Mouse (Mus musculus): ENCODE measurements around the gene Ube2l3. TPM values are rescaled to one million over a fixed set of nuclear protein-coding genes. Genes with fewer than 3 reads are reported as not detected.
A peak's percentile ranks its signal among the peaks of the same experiment; 100 is the strongest.

The Ube2l3 gene
- polyA plus RNA-seq (2012; rRNA removed), result 34.6 and 65.1 TPM in 2 replicates
- 208 and 218 TPM in 2 replicates for polyA plus RNA-seq (2014; fragmentation: Nextera tagmentation; extraction: Ambion mirVana)

DNA sequence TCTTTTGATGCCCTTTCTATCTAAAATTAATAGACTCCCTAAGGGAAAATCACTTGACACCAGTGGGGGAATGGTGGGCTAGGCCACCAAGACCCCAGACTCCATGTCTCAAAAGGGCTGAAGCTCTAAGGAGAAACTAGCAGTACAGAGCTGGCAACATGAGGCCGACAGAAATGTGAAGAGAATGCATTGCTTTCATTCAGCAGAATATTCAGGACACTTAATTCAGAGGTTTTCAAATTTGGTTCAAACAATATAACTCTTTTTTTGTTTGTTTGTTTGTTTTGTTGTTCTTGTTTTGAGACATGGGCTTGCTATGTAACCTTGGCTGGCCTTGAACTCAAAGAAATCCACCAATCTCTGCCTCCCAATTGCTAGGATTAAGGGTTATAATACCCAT, at the start of gene Ube2l3:
TSS of gene Ube2l3 (minus strand) at position 101 of the 400 bp plus-strand sequence.
- no peaks in the 10 kb centered on the region for H3K9me3 ChIP-seq (ENCODE audit: control insufficient read depth, low read length)
- DNase-seq (ENCODE audit: low read depth in 3 of 3, low spot score in 3 of 3), result no peak
- H3K4me3 ChIP-seq (ENCODE audit: insufficient read depth in 1 of 2, low read depth in 2 of 2, low read length in 2 of 2), result peak within 1 kb of the TSS; percentile 96 to 99
- TF ChIP-seq CTCF (IDR thresholded peaks at IDR 0.05; ENCODE audit: low read depth), result no peak
- TF ChIP-seq EP300 (IDR thresholded peaks at IDR 0.05; ENCODE audit: low read depth), result no peak
- peak within 1 kb of the TSS; percentile 84 for H3K4me2 ChIP-seq (ENCODE audit: low read depth)
- H3K9ac ChIP-seq (replicated peaks), result peak within 1 kb of the TSS; percentile 99
- peak within 1 kb of the TSS; percentile 22; the same call in 1 of the 2 replicates for H3K27ac ChIP-seq
- no peaks in the 10 kb centered on the region for H3K36me3 ChIP-seq (replicated peaks; ENCODE audit: control insufficient read depth, insufficient read depth, low read depth)
- no peak for ATAC-seq (ENCODE audit: insufficient read depth)
- 0 out of 2 replicates have a peak, but pooled peaks cover 3% of the 10 kb centered on the region for H3K27me3 ChIP-seq (ENCODE audit: control insufficient read depth, insufficient read depth, low read length)
- peaks cover 11 to 15% of the 10 kb centered on the region in 2 experiments for H3K4me1 ChIP-seq (replicated peaks; ENCODE audit: control insufficient read depth in 2 of 2, insufficient read depth in 2 of 2, low read length in 1 of 2)
- WGBS (ENCODE audit: insufficient replicate concordance), result 81% methylated on average over 1 of the region's 1 CpGs

DNA sequence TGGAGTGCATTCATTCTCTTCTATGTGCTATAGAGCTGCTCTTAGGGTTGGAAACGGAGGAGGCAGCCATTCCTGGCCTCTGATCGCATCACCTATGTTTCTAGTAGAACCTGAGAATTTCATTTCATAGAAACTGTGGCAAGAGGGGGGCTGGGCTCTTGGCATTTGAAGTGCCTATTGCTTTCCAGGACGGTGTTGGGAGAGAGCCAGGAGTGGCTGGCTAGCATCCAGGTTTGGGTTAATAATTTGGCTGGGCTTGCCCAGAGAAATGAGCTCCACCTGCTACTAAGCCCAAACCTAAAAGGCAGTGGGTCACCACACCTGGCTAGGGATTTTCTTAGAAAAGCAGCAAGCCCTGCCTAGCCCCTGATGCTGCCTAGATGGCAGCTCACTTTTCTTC, 49.1 kb upstream of the Ube2l3 start:
- H3K27me3 ChIP-seq (ENCODE audit: control insufficient read depth, insufficient read depth, low read length), result no peaks in the 10 kb centered on the region
- WGBS (ENCODE audit: insufficient replicate concordance), result 66% methylated on average over 3 of the region's 3 CpGs
- no peak for ATAC-seq (ENCODE audit: insufficient read depth)
- H3K9ac ChIP-seq (replicated peaks), result peak overlapping the region; percentile 5; the same call in 1 of the 2 replicates
- H3K27ac ChIP-seq, result peak overlapping the region; percentile 26; the same call in 1 of the 2 replicates
- TF ChIP-seq EP300 (IDR thresholded peaks at IDR 0.05; ENCODE audit: low read depth) (no peak), CTCF (IDR thresholded peaks at IDR 0.05; ENCODE audit: low read depth) (no peak)
- H3K36me3 ChIP-seq (replicated peaks; ENCODE audit: control insufficient read depth, insufficient read depth, low read depth), result no peaks in the 10 kb centered on the region
- peak overlapping the region; percentile 50 for H3K4me2 ChIP-seq (ENCODE audit: low read depth)
- H3K9me3 ChIP-seq (ENCODE audit: control insufficient read depth, low read length), result no peaks in the 10 kb centered on the region
- no peak overlapping the region for H3K4me3 ChIP-seq (ENCODE audit: insufficient read depth in 1 of 2, low read depth in 2 of 2, low read length in 2 of 2)
- no peak for DNase-seq (ENCODE audit: low read depth in 3 of 3, low spot score in 3 of 3)
- H3K4me1 ChIP-seq (replicated peaks; ENCODE audit: control insufficient read depth in 2 of 2, insufficient read depth in 2 of 2, low read length in 1 of 2), result peaks cover 50 to 60% of the 10 kb centered on the region in 2 experiments

DNA sequence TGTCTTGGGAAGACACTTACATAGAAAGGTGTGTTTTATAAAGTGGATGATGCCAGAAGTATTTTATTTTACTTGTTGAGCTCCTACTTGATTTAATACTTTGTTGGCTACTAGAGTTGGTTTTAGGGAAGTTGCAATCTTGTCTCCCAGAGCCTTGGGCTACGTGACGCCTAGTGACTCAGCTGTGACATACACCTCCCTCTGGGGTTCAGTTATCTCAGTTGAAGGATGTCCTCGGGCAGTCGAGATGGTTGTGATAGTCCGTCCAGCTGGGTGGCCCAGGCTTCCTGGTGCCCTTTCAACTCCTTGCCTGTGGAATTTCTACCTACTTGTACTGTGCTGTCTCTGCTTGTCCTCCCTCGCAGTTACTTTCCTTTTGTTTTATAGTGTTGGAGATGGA, 46.7 kb upstream of the Ube2l3 start:
- ATAC-seq (ENCODE audit: insufficient read depth), result peak; percentile 59
- WGBS (ENCODE audit: insufficient replicate concordance), result 7% methylated on average over 6 of the region's 6 CpGs
- H3K4me3 ChIP-seq (ENCODE audit: insufficient read depth in 1 of 2, low read depth in 2 of 2, low read length in 2 of 2), result 0 out of 4 replicates have a peak overlapping the region, but pooled peaks of 1 of the 2 experiments have one; percentile 1
- H3K9me3 ChIP-seq (ENCODE audit: control insufficient read depth, low read length), result no peaks in the 10 kb centered on the region
- H3K36me3 ChIP-seq (replicated peaks; ENCODE audit: control insufficient read depth, insufficient read depth, low read depth), result no peaks in the 10 kb centered on the region
- TF ChIP-seq EP300 (IDR thresholded peaks at IDR 0.05; ENCODE audit: low read depth) (no peak), CTCF (IDR thresholded peaks at IDR 0.05; ENCODE audit: low read depth) (no peak)
- peak overlapping the region; percentile 13 for H3K4me2 ChIP-seq (ENCODE audit: low read depth)
- H3K27ac ChIP-seq, result no peak overlapping the region
- no peaks in the 10 kb centered on the region for H3K27me3 ChIP-seq (ENCODE audit: control insufficient read depth, insufficient read depth, low read length)
- H3K9ac ChIP-seq (replicated peaks), result no peak overlapping the region
- peak in 1 of 3 experiments; percentile 52 for DNase-seq (ENCODE audit: low read depth in 3 of 3, low spot score in 3 of 3)
- peaks cover 50 to 62% of the 10 kb centered on the region in 2 experiments for H3K4me1 ChIP-seq (replicated peaks; ENCODE audit: control insufficient read depth in 2 of 2, insufficient read depth in 2 of 2, low read length in 1 of 2)

DNA sequence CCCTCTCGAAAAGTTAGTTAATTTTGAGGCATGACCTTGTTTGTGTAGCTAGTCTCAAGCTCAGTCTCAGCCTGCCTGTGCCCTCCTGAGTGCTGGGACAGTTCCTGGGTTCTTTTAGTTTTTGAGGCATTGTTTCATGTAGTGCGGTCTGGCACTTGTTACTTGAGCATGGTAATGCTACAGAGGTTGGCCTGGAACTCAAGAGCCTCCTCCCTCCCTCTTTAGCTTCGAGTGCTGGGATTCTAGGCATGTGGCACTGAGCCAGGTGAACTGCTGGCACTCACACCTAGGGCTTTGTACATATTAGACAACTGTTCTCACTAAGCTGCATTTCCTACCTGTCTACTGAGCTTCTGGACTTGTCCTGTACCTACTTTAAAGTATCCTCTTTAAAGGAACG, 45.3 kb upstream of the Ube2l3 start:
- H3K4me2 ChIP-seq (ENCODE audit: low read depth), result no peak overlapping the region
- no peak overlapping the region for H3K9ac ChIP-seq (replicated peaks)
- ATAC-seq (ENCODE audit: insufficient read depth), result no peak
- TF ChIP-seq CTCF (IDR thresholded peaks at IDR 0.05; ENCODE audit: low read depth), result no peak
- no peaks in the 10 kb centered on the region for H3K9me3 ChIP-seq (ENCODE audit: control insufficient read depth, low read length)
- no peak overlapping the region for H3K4me3 ChIP-seq (ENCODE audit: insufficient read depth in 1 of 2, low read depth in 2 of 2, low read length in 2 of 2)
- H3K27ac ChIP-seq, result no peak overlapping the region
- H3K27me3 ChIP-seq (ENCODE audit: control insufficient read depth, insufficient read depth, low read length), result no peaks in the 10 kb centered on the region
- 67% methylated on average over 4 of the region's 4 CpGs for WGBS (ENCODE audit: insufficient replicate concordance)
- no peak for DNase-seq (ENCODE audit: low read depth in 3 of 3, low spot score in 3 of 3)
- H3K36me3 ChIP-seq (replicated peaks; ENCODE audit: control insufficient read depth, insufficient read depth, low read depth), result no peaks in the 10 kb centered on the region
- peaks cover 38 to 56% of the 10 kb centered on the region in 2 experiments for H3K4me1 ChIP-seq (replicated peaks; ENCODE audit: control insufficient read depth in 2 of 2, insufficient read depth in 2 of 2, low read length in 1 of 2)

DNA sequence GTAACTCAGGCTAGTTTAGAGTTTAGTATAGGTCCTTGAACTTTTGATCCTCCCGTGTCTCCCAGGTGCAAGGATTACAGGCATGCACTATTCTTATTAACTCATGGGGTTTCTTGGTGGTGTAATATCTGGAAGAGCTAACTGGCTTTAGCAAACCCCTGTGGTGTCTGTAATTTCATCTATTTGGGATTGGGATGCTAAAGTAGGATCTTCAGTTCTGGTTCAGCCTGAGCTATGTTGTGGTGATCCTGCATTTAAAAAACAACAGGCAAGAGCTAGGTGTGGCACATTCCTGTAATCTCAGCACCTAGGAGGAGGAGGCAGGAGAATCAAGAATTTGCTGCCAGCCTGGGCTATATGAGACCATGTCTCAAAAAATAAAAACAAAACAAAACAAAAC, 42.5 kb upstream of the Ube2l3 start:
- Histone ChIP-seq H3K4me2 (ENCODE audit: low read depth) (no peak overlapping the region), H3K27ac (no peak overlapping the region), H3K4me3 (ENCODE audit: insufficient read depth in 1 of 2, low read depth in 2 of 2, low read length in 2 of 2) (no peak overlapping the region), H3K9me3 (ENCODE audit: control insufficient read depth, low read length) (no peaks in the 10 kb centered on the region), H3K9ac (replicated peaks) (no peak overlapping the region), H3K36me3 (replicated peaks; ENCODE audit: control insufficient read depth, insufficient read depth, low read depth) (no peaks in the 10 kb centered on the region), H3K27me3 (ENCODE audit: control insufficient read depth, insufficient read depth, low read length) (no peaks in the 10 kb centered on the region), H3K4me1 (replicated peaks; ENCODE audit: control insufficient read depth in 2 of 2, insufficient read depth in 2 of 2, low read length in 1 of 2) (peaks cover 15 to 47% of the 10 kb centered on the region in 2 experiments)
- TF ChIP-seq CTCF (IDR thresholded peaks at IDR 0.05; ENCODE audit: low read depth) (no peak), EP300 (IDR thresholded peaks at IDR 0.05; ENCODE audit: low read depth) (no peak)
- DNase-seq (ENCODE audit: low read depth in 3 of 3, low spot score in 3 of 3), result no peak
- ATAC-seq (ENCODE audit: insufficient read depth), result no peak
- 55% methylated on average over 1 of the region's 1 CpGs for WGBS (ENCODE audit: insufficient replicate concordance)

Measured in liver, embryonic 14.5 days (tissue).